Mouse (Mus musculus): ENCODE measurements around the gene Tmprss2. TPM values are rescaled to one million over a fixed set of nuclear protein-coding genes. Genes with fewer than 3 reads are reported as not detected.

Gene Tmprss2
- polyA plus RNA-seq, 1 experiment from 2014 or later = 22.1 TPM

DNA sequence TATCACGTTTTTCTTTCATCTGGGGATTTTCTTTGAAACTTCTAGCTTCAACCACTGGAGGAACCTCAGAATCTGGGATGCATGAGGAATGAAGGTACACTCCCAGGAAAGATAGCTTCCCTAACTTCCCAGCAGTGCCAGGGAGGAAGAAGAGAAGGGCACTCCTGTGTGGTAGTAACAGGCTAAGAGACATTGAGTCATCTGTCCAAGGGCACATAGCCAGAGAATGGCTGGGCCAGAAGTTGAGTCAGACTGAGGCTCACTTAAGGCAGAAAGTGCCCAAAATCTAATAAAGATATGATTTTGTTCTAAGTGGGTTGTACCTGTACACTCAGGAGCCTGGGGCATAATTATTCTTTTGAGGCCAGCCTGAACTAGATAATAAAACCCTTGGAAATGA is 41.6 kb downstream of the Tmprss2 start:
- Histone ChIP-seq H3K27ac (ENCODE audit: low read depth, low read length) (no peak overlapping the region), H3K4me2 (replicated peaks; ENCODE audit: low read depth) (no peak overlapping the region), H3K27me3 (replicated peaks; ENCODE audit: control insufficient read depth, insufficient read depth, low read length) (no peaks in the 10 kb centered on the region), H3K36me3 (ENCODE audit: control insufficient read depth, insufficient read depth) (peaks cover 12% of the 10 kb centered on the region; the same call in 1 of the 2 replicates), H3K9ac (ENCODE audit: low read depth, low read length) (no peak overlapping the region), H3K9me3 (ENCODE audit: control insufficient read depth) (no peaks in the 10 kb centered on the region), H3K4me1 (replicated peaks; ENCODE audit: control insufficient read depth, insufficient read depth, low read length) (no peaks in the 10 kb centered on the region), H3K4me3 (ENCODE audit: low read depth, low read length) (no peak overlapping the region)
- WGBS = 68% methylated on average over 1 of the region's 1 CpGs
- TF ChIP-seq CTCF (IDR thresholded peaks at IDR 0.05; ENCODE audit: low read depth) = no peak
- no peak for ATAC-seq

DNA sequence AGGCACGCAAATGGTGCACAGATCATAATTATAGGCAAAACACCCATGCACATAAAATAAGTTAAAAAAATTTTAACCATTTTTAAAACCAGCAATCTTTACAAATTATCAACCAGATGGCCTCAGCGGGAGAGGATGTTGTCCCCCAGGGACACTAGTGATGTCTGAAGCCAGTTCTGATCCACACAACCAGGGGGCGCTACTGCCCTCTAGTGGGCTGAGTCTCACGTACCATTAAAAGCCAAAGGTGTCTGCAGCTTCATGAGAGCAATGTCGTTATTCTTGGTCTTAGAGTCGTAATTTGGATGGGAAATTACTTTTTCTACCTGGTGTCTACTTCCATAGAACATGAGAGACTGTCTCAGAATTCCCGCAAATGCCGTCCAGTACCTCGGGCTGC is 42.3 kb downstream of the Tmprss2 start:
- peak; percentile 75 for TF ChIP-seq CTCF (IDR thresholded peaks at IDR 0.05; ENCODE audit: low read depth)
- Histone ChIP-seq H3K4me2 (replicated peaks; ENCODE audit: low read depth) (no peak overlapping the region), H3K36me3 (ENCODE audit: control insufficient read depth, insufficient read depth) (peaks cover 17% of the 10 kb centered on the region; the same call in 1 of the 2 replicates), H3K4me3 (ENCODE audit: low read depth, low read length) (no peak overlapping the region), H3K27ac (ENCODE audit: low read depth, low read length) (no peak overlapping the region), H3K9me3 (ENCODE audit: control insufficient read depth) (no peaks in the 10 kb centered on the region), H3K27me3 (replicated peaks; ENCODE audit: control insufficient read depth, insufficient read depth, low read length) (no peaks in the 10 kb centered on the region), H3K4me1 (replicated peaks; ENCODE audit: control insufficient read depth, insufficient read depth, low read length) (no peaks in the 10 kb centered on the region), H3K9ac (ENCODE audit: low read depth, low read length) (no peak overlapping the region)
- 66% methylated on average over 9 of the region's 9 CpGs for WGBS
- ATAC-seq = no peak

DNA sequence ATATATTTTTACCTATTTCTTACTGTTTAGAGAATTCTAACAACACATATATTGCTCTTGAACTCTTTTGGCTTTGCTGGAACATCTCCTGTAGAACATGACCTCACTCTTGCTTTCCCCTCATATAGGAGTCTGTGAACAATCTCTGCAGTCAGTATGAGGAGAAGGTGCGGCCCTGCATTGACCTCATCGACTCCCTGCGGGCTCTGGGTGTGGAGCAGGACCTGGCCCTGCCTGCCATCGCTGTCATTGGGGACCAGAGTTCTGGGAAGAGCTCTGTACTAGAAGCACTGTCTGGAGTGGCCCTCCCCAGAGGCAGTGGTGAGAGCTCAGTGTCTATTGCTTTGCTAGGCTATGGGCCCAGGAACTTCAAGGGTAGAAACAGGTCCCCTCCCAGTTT is 66.7 kb downstream of the Tmprss2 start:
- Histone ChIP-seq H3K4me2 (replicated peaks; ENCODE audit: low read depth) (no peak overlapping the region), H3K27ac (ENCODE audit: low read depth, low read length) (no peak overlapping the region), H3K4me3 (ENCODE audit: low read depth, low read length) (no peak overlapping the region), H3K36me3 (ENCODE audit: control insufficient read depth, insufficient read depth) (peaks cover 47% of the 10 kb centered on the region; the same call in 1 of the 2 replicates), H3K9me3 (ENCODE audit: control insufficient read depth) (no peaks in the 10 kb centered on the region), H3K9ac (ENCODE audit: low read depth, low read length) (no peak overlapping the region), H3K4me1 (replicated peaks; ENCODE audit: control insufficient read depth, insufficient read depth, low read length) (no peaks in the 10 kb centered on the region), H3K27me3 (replicated peaks; ENCODE audit: control insufficient read depth, insufficient read depth, low read length) (no peaks in the 10 kb centered on the region)
- WGBS = 79% methylated on average over 4 of the region's 4 CpGs
- no peak for TF ChIP-seq CTCF (IDR thresholded peaks at IDR 0.05; ENCODE audit: low read depth)
- ATAC-seq = no peak

GRCm38 (mm10) chr16:97536859-97537258 is 74.1 kb downstream of the Tmprss2 start:
- H3K4me2 ChIP-seq (replicated peaks; ENCODE audit: low read depth) = peak overlapping the region; percentile 62
- no peaks in the 10 kb centered on the region; the same call in 1 of the 2 replicates for H3K4me1 ChIP-seq (replicated peaks; ENCODE audit: control insufficient read depth, insufficient read depth, low read length)
- ATAC-seq = no peak
- H3K27ac ChIP-seq (ENCODE audit: low read depth, low read length) = 0 out of 2 replicates have a peak overlapping the region, but pooled peaks have one; percentile 21
- WGBS = 22% methylated on average over 1 of the region's 1 CpGs
- H3K9ac ChIP-seq (ENCODE audit: low read depth, low read length) = no peak overlapping the region
- H3K27me3 ChIP-seq (replicated peaks; ENCODE audit: control insufficient read depth, insufficient read depth, low read length) = no peaks in the 10 kb centered on the region
- H3K36me3 ChIP-seq (ENCODE audit: control insufficient read depth, insufficient read depth) = peaks cover 18% of the 10 kb centered on the region; the same call in 1 of the 2 replicates
- H3K9me3 ChIP-seq (ENCODE audit: control insufficient read depth) = no peaks in the 10 kb centered on the region
- H3K4me3 ChIP-seq (ENCODE audit: low read depth, low read length) = peak overlapping the region; percentile 35
- peak; percentile 36; the same call in 1 of the 2 replicates for TF ChIP-seq CTCF (IDR thresholded peaks at IDR 0.05; ENCODE audit: low read depth)

- H3K9ac ChIP-seq (ENCODE audit: low read depth, low read length) = peak overlapping the region; percentile 24; the same call in 1 of the 2 replicates
These were observed 75.1 kb downstream of the Tmprss2 start for GRCm38 (mm10) chr16:97535808-97536413.

DNA sequence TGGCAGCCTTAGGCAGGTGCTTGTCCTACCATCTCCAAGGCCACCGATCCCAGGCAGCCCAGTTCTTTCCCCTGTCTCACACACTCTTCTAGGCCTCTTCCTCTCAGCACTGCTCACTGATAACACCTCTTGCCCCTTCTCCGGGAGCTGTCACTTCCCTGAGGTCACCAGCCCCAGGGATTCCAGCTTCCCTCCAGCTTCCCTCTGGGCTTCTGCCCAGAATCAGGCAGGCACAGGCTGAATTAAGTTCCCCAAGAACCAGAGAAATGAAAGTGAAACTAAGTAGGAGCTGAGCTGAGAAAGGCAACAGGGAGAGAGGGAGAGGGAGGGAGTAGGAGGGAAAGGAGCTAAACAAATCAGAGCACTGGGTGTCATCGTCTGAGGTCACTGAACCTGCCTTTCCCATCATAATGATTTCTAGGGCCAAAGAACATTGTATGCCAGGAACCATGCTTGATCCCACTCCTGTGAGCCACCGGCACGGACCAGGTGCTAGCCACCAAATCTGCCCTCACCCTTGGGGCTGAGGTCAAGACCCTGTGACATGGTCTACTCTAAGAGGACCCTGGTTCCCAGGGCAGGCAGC is 76.0 kb downstream of the Tmprss2 start:
- H3K9me3 ChIP-seq (ENCODE audit: control insufficient read depth) = no peaks in the 10 kb centered on the region
- H3K36me3 ChIP-seq (ENCODE audit: control insufficient read depth, insufficient read depth) = peaks cover 9% of the 10 kb centered on the region; the same call in 1 of the 2 replicates
- peak overlapping the region; percentile 62 for H3K4me2 ChIP-seq (replicated peaks; ENCODE audit: low read depth)
- H3K27ac ChIP-seq (ENCODE audit: low read depth, low read length) = peak overlapping the region; percentile 88
- no peaks in the 10 kb centered on the region for H3K27me3 ChIP-seq (replicated peaks; ENCODE audit: control insufficient read depth, insufficient read depth, low read length)
- H3K4me1 ChIP-seq (replicated peaks; ENCODE audit: control insufficient read depth, insufficient read depth, low read length) = no peaks in the 10 kb centered on the region; the same call in 1 of the 2 replicates
- peak; percentile 94 for ATAC-seq
- TF ChIP-seq CTCF (IDR thresholded peaks at IDR 0.05; ENCODE audit: low read depth) = no peak
- 5% methylated on average over 5 of the region's 5 CpGs for WGBS
- peak overlapping the region; percentile 22 for H3K4me3 ChIP-seq (ENCODE audit: low read depth, low read length)
- H3K9ac ChIP-seq (ENCODE audit: low read depth, low read length) = peak overlapping the region; percentile 54; the same call in 1 of the 2 replicates

More at GRCm38 (mm10) chr16:97535808-97536413, 75.1 kb downstream of the Tmprss2 start:
- peak overlapping the region; percentile 62 for H3K4me2 ChIP-seq (replicated peaks; ENCODE audit: low read depth)
- peak; percentile 35 for ATAC-seq
- 17% methylated on average over 3 of the region's 3 CpGs for WGBS
- no peaks in the 10 kb centered on the region for H3K27me3 ChIP-seq (replicated peaks; ENCODE audit: control insufficient read depth, insufficient read depth, low read length)
- H3K4me1 ChIP-seq (replicated peaks; ENCODE audit: control insufficient read depth, insufficient read depth, low read length) = no peaks in the 10 kb centered on the region; the same call in 1 of the 2 replicates
- no peaks in the 10 kb centered on the region for H3K9me3 ChIP-seq (ENCODE audit: control insufficient read depth)
- H3K4me3 ChIP-seq (ENCODE audit: low read depth, low read length) = peak overlapping the region; percentile 35
- TF ChIP-seq CTCF (IDR thresholded peaks at IDR 0.05; ENCODE audit: low read depth) = no peak
- peak overlapping the region; percentile 88 for H3K27ac ChIP-seq (ENCODE audit: low read depth, low read length)
- peaks cover 14% of the 10 kb centered on the region; the same call in 1 of the 2 replicates for H3K36me3 ChIP-seq (ENCODE audit: control insufficient read depth, insufficient read depth)

All from intestine, postnatal 0 days (tissue).